Mouse (Mus musculus): ENCODE measurements at regions not wholly inside any gene's neighbourhood (a gene's known extent, or its start where the extent isn't known, plus 50 kb on each side); places are given as distances from the start of the nearest gene placed in this dataset.

DNA sequence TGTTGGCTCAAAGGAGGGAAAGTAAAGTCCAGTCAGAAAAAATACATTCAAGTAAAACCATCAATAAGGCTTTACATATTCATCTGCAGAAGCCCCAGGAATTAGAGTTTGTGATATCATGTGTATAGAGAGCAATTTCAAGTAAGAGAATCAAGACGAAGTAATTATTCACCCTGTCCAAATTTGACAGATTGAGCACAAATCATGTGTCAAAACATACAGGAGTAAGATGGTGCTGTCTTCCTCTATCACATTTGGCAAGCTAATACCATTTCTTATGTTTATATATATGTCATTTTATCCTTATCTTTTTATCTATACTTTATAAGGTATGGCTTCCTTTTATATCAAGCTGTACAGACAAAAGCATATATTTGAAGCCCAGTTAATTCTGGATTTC lies 825.2 kb downstream of the Galc start:
- no peaks in the 10 kb centered on the region for H3K9me3 ChIP-seq
- WGBS, result 84% methylated on average over 1 of the region's 1 CpGs
- ATAC-seq (ENCODE audit: low FRiP score, low read depth), result no peak
- H3K4me2 ChIP-seq (replicated peaks), result no peak overlapping the region
- no peak overlapping the region for H3K27ac ChIP-seq
- no peaks in the 10 kb centered on the region for H3K4me1 ChIP-seq
- H3K9ac ChIP-seq, result no peak overlapping the region
- H3K4me3 ChIP-seq, result no peak overlapping the region
- H3K27me3 ChIP-seq (replicated peaks), result no peaks in the 10 kb centered on the region
- H3K36me3 ChIP-seq, result no peaks in the 10 kb centered on the region

DNA sequence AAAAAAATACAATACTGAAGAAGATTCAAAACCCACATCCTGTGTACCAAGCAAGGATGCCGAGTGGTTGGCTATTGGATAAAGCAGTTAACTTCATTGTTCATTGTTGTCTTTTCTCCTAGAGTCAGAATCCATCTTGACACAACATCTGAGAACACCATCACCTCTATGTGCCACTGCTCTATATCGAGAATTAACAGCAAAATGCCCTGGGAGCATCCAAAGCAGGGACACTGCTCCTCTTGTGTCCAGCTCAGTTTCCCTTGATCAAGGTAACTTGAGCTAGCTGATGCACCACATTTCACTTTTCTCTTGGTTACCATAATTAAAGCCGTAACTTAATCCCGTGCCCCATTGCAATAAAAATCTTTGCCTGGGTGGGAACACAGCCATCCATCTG lies 826.6 kb downstream of the Galc start:
- Histone ChIP-seq H3K4me2 (replicated peaks) (no peak overlapping the region), H3K4me3 (no peak overlapping the region), H3K9ac (no peak overlapping the region), H3K27ac (no peak overlapping the region), H3K27me3 (replicated peaks) (no peaks in the 10 kb centered on the region), H3K4me1 (no peaks in the 10 kb centered on the region), H3K9me3 (no peaks in the 10 kb centered on the region), H3K36me3 (no peaks in the 10 kb centered on the region)
- WGBS, result 82% methylated on average over 4 of the region's 4 CpGs
- no peak for ATAC-seq (ENCODE audit: low FRiP score, low read depth)

DNA sequence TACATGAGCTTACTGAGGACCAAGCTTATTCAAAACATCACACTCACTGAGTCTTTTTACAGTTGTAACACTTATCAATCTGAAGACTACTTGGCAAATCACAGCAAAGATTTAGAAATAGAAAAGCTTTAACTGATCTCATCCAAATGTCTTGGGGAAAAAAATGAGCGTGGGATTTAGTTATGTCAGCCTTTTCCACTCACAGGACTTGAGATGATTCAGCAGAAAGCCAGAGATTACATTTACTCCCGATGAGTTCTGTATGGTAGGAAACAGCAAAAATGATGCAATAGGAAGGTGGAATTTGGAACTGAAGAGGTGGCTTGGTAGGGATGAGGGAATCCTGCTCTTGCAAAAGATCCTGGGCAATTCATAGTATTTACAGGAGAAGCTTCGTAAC lies 831.0 kb downstream of the Galc start:
- Histone ChIP-seq H3K9me3 (no peaks in the 10 kb centered on the region), H3K4me2 (replicated peaks) (no peak overlapping the region), H3K27me3 (replicated peaks) (no peaks in the 10 kb centered on the region), H3K27ac (no peak overlapping the region), H3K9ac (no peak overlapping the region), H3K36me3 (no peaks in the 10 kb centered on the region), H3K4me1 (no peaks in the 10 kb centered on the region), H3K4me3 (no peak overlapping the region)
- ATAC-seq (ENCODE audit: low FRiP score, low read depth), result no peak
- WGBS, result 91% methylated on average over 3 of the region's 3 CpGs

DNA sequence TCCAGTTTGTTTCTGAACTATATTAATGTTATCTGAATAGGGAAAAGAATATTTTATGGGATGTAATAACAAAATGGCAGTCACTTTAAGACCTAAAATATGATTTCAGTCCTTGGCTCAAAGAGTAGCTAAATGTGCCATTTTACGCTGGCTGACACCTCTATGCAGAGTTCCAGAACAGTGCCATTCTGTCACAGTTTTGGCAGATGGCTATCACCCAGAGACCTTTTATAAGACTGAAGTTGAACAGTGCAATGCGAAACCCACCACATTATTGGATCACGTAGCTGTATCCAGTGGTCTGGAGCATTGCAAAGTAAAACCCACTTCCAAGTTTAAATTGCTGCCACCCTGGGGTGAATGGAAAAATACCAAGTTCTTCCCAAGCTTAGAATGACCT lies 834.5 kb downstream of the Galc start:
- H3K27me3 ChIP-seq (replicated peaks), result no peaks in the 10 kb centered on the region
- no peak overlapping the region for H3K27ac ChIP-seq
- no peaks in the 10 kb centered on the region for H3K4me1 ChIP-seq
- 94% methylated on average over 3 of the region's 3 CpGs for WGBS
- H3K9ac ChIP-seq, result no peak overlapping the region
- no peak overlapping the region for H3K4me3 ChIP-seq
- H3K9me3 ChIP-seq, result no peaks in the 10 kb centered on the region
- ATAC-seq (ENCODE audit: low FRiP score, low read depth), result no peak
- no peak overlapping the region for H3K4me2 ChIP-seq (replicated peaks)
- H3K36me3 ChIP-seq, result no peaks in the 10 kb centered on the region

DNA sequence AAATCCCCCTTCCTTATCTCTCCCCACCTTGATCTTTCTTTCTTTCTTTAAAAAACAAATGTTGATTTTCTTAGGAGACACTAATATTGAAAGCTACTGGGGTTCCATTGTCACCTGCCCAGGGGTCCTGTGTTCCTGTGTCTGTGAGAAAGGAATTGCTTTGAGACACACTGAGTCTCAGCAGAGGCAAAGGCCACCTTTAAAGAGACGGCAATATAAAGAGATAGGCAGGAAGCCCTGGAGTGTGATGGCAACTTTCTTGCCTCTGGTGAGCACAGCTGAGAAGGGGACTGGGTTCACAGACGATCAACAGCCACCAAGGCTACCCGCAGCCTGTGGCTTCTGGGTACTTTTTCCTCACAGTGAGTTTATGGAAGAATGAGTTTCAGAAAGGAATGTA lies 855.8 kb downstream of the Galc start:
- ATAC-seq (ENCODE audit: low FRiP score, low read depth), result no peak
- 11% methylated on average over 3 of the region's 3 CpGs for WGBS
- Histone ChIP-seq H3K4me2 (replicated peaks) (no peak overlapping the region), H3K4me1 (0 out of 2 replicates have a peak, but pooled peaks cover 7% of the 10 kb centered on the region), H3K27me3 (replicated peaks) (no peaks in the 10 kb centered on the region), H3K36me3 (no peaks in the 10 kb centered on the region), H3K9me3 (no peaks in the 10 kb centered on the region), H3K4me3 (no peak overlapping the region), H3K9ac (no peak overlapping the region), H3K27ac (no peak overlapping the region)

DNA sequence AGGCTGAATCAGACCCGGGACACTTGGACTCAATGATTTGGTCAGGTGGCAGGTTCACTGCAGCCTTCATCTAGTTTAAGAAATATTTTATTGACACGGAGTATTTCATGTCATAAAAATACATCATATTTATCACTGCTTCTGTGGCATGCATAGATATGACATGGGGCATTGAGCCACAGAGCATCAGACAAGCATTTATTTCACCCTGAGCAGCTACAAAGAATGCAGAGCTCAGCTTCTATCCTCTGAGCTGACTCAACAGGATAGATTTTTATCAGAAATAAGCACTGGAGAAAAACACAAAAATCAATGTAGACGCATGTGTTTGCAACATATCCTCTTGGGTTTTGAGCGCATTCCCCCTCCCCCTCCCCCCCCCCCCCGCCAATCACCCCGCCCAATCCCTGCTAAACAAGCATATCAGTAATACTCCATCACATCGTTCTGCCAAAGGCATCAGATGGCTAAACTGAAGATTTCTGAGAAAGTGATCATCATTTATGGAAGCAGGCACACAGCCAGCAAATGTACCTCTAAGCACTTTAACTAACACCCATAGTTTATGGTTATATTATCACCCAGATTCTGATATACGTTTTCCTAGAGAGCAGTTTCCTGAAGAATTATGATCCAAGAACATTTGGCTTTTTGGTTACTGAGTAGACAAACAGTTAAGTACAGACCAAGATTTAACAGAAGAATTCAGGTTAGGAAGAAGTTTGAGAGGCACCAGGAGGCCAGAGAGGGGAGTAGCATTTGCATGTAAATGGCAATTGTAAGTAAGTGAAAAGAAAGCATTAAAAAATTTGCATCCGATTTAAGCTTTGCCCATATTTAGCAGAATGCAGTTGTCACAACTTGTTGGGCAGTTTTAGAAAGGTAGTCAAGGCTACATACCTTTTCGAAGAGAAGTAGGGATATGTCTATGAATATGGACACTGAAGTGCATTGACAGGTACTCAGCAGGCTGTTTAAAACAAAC lies 856.6 kb downstream of the Galc start:
- 23% methylated on average over 10 of the region's 10 CpGs for WGBS
- no peak; the same call in 1 of the 2 replicates for ATAC-seq (ENCODE audit: low FRiP score, low read depth)
- H3K36me3 ChIP-seq, result no peaks in the 10 kb centered on the region
- no peak overlapping the region for H3K4me3 ChIP-seq
- H3K4me2 ChIP-seq (replicated peaks), result no peak overlapping the region
- no peaks in the 10 kb centered on the region for H3K27me3 ChIP-seq (replicated peaks)
- H3K9me3 ChIP-seq, result no peaks in the 10 kb centered on the region
- no peak overlapping the region for H3K27ac ChIP-seq
- H3K9ac ChIP-seq, result no peak overlapping the region
- 0 out of 2 replicates have a peak, but pooled peaks cover 7% of the 10 kb centered on the region for H3K4me1 ChIP-seq

DNA sequence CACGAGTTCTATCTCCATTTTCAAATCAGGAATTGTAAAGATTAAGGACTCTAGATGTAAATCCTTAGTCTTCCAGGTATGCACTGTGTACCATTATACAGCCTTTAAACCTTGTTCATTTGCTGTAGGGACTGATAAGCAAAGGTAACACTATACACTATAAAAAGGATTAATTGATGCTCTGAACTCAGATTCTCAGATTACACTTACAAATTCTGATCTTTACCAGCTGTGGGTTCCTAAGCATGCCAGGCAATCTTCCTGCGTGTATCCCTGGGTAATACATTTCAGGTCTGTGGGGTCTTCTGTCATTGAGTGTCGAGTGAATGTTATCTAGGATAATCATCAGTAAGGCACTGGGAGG lies 860.7 kb downstream of the Galc start:
- ATAC-seq (ENCODE audit: low FRiP score, low read depth), result no peak
- Histone ChIP-seq H3K4me2 (replicated peaks) (no peak overlapping the region), H3K27me3 (replicated peaks) (no peaks in the 10 kb centered on the region), H3K36me3 (no peaks in the 10 kb centered on the region), H3K9ac (no peak overlapping the region), H3K27ac (no peak overlapping the region), H3K4me1 (0 out of 2 replicates have a peak, but pooled peaks cover 7% of the 10 kb centered on the region), H3K9me3 (no peaks in the 10 kb centered on the region), H3K4me3 (no peak overlapping the region)
- WGBS, result 56% methylated on average over 3 of the region's 3 CpGs

DNA sequence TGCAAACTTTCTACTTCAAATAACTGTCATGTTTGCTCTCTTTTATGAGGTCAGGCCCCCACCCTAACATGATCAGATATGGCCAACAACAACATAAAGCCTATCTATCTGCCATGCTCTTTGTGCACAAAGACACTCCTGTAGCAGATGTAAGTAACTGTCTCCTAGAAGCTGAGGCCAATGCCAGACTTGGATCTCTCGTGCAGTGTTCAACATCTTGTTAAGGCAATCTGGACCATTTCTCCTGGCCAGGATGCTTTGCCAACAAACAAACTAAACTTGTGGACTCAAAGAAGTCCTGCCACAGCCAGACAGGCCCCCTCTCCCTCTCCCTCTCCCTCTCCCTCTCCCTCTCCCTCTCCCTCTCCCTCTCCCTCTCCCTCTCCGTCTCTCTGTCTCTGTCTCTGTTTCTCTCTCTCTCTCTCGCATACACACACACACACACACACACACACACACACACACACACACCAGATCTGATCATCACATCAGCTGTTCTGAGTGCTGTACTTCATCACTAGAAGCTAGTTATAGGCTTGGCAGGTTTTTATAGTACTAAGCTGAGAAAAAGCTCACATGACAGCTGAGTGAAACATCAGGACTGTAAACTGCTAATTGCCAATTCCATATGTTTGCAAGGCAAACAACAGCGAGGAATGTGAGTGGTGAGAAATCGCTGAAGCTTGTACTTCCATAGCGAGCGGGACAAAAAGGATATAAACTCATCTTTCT lies 861.2 kb downstream of the Galc start:
- Histone ChIP-seq H3K9me3 (no peaks in the 10 kb centered on the region), H3K27ac (no peak overlapping the region), H3K4me1 (0 out of 2 replicates have a peak, but pooled peaks cover 7% of the 10 kb centered on the region), H3K27me3 (replicated peaks) (no peaks in the 10 kb centered on the region), H3K4me3 (no peak overlapping the region), H3K9ac (no peak overlapping the region), H3K36me3 (no peaks in the 10 kb centered on the region), H3K4me2 (replicated peaks) (no peak overlapping the region)
- 85% methylated on average over 5 of the region's 7 CpGs for WGBS
- ATAC-seq (ENCODE audit: low FRiP score, low read depth), result no peak

DNA sequence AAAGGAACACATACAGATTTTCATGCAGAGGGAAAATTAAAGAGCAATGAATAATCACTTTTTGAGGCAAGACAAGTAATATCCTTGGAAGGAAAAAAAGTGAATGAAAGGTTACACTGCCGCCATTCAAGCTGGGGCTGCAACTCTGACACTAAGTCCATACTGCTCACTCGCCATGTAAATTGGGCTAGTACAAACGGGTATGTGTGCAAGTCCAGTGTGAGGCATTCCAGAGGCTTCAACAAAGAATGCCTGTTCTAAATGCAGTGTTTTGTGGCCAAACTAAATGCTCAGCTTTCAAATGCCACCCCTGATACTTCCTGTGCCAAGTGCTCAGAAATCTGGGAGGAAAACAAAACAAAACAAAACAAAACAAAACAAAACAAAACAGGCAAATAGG lies 897.5 kb downstream of the Galc start:
- Histone ChIP-seq H3K27ac (no peak overlapping the region), H3K27me3 (replicated peaks) (no peaks in the 10 kb centered on the region), H3K9ac (no peak overlapping the region), H3K4me1 (no peaks in the 10 kb centered on the region), H3K4me3 (no peak overlapping the region), H3K4me2 (replicated peaks) (no peak overlapping the region), H3K36me3 (no peaks in the 10 kb centered on the region), H3K9me3 (no peaks in the 10 kb centered on the region)
- WGBS, result 71% methylated on average over 3 of the region's 3 CpGs
- no peak for ATAC-seq (ENCODE audit: low FRiP score, low read depth)

DNA sequence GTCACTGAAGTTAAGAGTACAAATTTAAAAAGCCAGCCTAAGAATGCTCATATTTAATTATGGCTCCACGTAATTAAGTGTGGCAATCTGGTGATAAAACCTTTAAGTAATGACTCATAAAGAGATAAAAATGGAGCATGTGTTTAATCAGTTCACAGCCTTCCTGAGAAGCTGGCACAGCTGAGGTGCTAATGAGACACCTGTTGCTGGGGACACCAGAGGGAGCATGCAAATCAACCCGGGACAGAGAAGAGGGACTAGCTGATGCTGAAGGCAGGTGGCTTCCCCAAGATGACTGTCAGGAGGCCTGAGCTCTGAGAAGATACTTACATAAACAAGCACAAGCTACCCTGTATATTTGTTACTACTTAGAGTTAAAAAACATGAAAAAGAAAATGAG lies 898.6 kb downstream of the Galc start:
- Histone ChIP-seq H3K9me3 (no peaks in the 10 kb centered on the region), H3K9ac (no peak overlapping the region), H3K4me3 (no peak overlapping the region), H3K36me3 (no peaks in the 10 kb centered on the region), H3K4me2 (replicated peaks) (no peak overlapping the region), H3K27me3 (replicated peaks) (no peaks in the 10 kb centered on the region), H3K4me1 (no peaks in the 10 kb centered on the region), H3K27ac (no peak overlapping the region)
- peak; percentile 41; the same call in 1 of the 2 replicates for ATAC-seq (ENCODE audit: low FRiP score, low read depth)
- WGBS, result 19% methylated on average over 2 of the region's 2 CpGs

DNA sequence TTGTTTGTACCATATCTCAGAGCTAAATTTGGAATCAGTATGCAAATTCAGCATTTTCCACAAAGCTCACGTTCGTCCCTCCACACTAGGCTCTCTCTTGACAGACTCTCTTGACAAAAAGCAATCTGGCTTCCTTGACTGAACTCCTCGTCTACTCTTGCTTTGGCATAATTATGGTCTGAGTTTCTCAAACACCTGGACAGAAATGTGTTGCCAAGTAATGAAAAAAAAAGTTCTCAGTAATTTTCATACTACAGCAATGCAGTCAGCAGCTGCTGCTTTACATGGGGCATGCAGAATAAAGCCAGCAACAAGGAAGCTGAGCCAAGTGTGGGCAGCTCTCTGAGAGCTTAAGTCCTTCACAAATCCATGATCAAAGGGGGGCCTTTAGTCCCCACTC lies 932.7 kb downstream of the Galc start:
- Histone ChIP-seq H3K27me3 (replicated peaks) (no peaks in the 10 kb centered on the region), H3K4me1 (no peaks in the 10 kb centered on the region), H3K27ac (no peak overlapping the region), H3K36me3 (no peaks in the 10 kb centered on the region), H3K9me3 (no peaks in the 10 kb centered on the region), H3K4me3 (no peak overlapping the region), H3K9ac (no peak overlapping the region), H3K4me2 (replicated peaks) (no peak overlapping the region)
- WGBS, result 82% methylated on average over 3 of the region's 3 CpGs
- ATAC-seq (ENCODE audit: low FRiP score, low read depth), result no peak

DNA sequence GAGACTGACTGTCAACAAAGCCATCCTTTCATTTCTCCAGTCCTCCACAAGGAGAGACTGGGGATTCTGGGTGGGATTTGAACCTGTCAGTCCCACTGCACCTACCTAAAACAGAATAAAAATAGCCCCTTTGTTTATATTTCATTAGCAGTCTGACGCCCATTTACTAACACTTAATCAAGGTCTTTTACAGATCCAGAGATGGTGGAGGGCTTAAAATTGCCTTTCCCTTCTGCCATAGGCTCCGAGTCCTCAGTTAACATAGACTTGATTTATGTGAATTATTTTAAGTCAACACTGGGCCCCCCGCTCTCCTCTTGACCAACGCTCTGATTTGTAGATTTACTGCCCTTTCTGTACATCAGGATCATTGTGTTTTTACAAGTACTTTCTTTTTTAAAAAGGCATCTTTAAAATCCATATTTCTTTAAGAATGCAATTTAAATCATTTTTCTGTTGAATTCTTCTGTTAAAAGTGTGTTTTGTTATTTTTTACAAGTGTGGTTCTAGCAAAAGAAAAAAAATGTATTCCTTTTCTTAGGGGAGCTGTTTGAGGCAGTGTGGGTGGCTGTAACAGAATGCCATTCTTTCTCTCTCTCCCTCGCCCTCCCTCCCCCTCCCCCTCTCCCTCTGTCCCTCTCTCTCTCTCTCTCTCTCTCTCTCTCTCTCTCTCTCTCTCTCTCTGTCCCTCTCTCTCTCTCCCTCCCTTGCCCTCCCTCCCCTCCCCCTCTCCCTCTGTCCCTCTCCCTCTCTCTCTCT lies 946.8 kb downstream of the Galc start:
- Histone ChIP-seq H3K36me3 (no peaks in the 10 kb centered on the region), H3K27ac (no peak overlapping the region), H3K27me3 (replicated peaks) (no peaks in the 10 kb centered on the region), H3K4me1 (0 out of 2 replicates have a peak, but pooled peaks cover 3% of the 10 kb centered on the region), H3K4me3 (no peak overlapping the region), H3K9me3 (no peaks in the 10 kb centered on the region), H3K9ac (no peak overlapping the region), H3K4me2 (replicated peaks) (no peak overlapping the region)
- WGBS, result 35% methylated on average over 5 of the region's 5 CpGs
- no peak for ATAC-seq (ENCODE audit: low FRiP score, low read depth)
